Mouse (Mus musculus): ENCODE results near the gene Otulinl.

DNA sequence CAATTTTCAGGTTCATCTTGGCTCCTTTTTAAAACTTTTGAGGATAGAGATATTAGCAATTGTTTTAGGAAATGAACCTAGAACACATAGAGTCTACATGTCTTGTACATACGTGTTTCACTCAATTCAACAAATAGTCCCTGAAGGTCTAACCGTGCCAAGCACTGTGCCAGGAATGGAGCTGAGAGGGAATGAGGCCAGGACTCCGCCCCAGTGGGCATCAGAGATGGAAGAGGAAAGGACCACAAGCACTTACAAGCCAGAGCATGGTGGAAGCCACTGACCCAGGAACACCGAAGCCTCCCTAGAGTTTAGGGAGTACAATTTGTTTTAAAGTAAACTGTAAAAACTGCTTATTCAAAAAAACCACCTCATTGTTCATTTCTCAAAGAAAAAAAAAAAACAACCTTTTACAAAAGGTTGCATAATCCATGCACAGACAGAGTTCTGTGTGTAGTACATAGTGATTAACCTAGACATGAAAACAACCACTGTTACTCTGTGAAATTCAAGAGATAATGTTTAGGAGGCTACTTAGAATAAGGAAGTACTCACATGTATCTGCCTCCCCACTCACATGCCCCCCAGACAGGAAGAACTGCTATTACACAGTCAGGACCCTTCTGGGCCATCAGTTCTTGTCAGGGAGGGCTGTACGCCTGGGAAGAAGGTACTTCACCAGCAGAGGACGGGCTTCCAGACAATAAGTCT is 60.7 kb downstream of the Otulinl start:
- TF ChIP-seq CTCF (conservative IDR thresholded peaks at IDR 0.05; ENCODE audit: low read length) = no peak
- no peak for TF ChIP-seq POU5F1 (IDR thresholded peaks at IDR 0.05; ENCODE audit: borderline replicate concordance, low read length)

Data from E14TG2a.4 (cell line).